Mouse (Mus musculus) v-Abl transformed pro-B cells (cell line): ENCODE measurements around the gene Gm11037.

Experiments used
- in situ Hi-C, 2 experiments: fragments of 400-800 bp; cut with MboI; formaldehyde crosslinking; loops; one replicate each; pipeline ENCODE4 v1.15.1; 2025; ENCODE audit not compliant: unreplicated experiment in 2 of 2

Gm11037 gene

DNA sequence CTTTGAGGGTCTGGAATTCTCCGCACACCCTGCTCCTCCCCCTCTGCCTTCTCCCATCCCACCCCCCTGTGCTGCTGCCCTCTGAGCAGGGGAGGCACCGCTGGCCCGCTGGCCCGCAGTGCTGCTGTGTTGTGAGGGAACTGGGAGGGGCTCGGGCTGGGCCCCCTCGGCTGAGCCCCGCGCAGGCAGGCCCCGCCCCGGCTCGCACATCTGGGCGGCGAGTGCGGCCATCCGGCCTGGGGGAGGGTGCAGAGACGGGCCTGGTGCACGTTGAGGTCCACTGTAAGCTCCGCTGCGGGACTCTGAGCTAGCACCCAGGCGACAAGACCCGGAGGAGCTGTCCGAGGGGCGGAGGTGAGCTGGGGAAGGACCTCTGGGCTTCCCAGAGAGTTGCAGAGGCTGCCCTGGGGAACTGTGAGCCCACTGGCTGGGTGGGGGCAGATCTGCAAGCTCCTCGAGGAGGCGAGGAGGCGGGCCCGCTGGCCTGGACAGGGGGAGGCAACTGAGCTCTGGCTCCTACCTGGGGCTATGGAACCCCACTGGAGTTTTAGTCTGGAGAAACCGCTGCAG lies 6.1 kb upstream of the Gm11037 start, which contains the start of gene Hspa12b:
Hspa12b (plus strand) TSS at position 120 of the 570 bp plus-strand sequence.
- in situ Hi-C loops, result no loop called here

DNA sequence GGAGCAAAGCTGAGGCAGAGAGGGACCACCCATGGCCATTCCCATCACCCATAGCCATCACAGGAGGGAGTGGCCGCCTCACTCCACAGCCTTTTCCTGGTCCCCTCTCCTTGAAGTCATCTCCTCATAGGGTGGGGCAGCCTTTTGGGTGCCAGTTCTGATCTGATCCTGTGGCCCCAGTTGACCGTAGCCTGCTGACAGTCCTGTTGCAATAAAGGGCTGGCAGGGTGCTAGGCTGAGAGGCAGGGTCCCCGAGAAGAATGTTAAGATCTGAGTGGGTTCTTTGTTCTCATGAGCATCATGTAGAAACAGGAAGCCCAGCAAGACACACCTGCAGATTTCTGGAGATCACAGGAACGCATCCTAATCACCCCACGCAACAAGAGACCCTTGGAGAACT lies 5.1 kb upstream of the Gm11037 start:
- in situ Hi-C loops, result no loop called here

DNA sequence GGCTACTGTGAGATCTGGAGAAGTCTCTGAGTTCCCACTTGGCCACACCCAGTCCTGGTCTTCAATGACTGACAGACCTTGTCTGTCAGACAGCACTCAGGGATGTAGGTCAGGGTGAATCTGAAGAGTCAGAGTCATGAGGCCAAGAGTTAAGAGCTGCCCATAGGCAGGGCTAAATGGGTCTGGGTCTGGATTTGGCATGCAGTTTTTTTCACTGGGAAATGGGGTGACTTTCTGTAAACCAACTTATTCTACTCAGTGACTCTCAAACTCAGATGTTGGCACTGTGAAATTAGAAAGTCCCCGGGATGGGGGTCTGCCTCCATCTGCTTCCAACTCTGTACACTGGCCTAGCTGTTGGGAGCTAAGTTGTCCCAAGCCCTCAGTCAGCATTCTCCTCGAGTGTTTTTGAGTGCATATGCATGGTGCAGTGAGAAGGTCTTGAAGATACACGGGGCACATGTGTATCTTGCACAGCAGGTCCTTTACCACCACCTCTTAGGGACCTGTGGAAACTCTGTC lies 4.6 kb upstream of the Gm11037 start:
- in situ Hi-C loops, result no loop called here

DNA sequence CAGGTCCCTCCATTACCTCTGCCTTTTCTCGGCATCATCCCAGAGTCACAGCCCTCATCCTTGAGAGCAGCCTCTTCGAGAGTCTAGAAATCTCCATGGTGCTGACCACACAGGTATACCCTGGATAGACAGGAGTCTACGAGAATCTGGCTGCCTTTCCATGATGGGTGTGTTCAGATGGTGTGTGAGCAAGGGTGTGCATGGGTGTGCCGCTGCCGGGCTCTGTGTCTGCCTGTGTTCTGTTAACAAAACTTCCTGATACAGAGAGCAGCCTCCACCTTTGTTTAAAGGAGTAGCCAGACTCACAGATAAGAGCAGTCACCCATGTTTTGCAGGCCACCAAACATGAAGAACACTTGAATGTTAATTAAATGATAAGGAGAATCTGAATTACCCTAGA lies 3.5 kb upstream of the Gm11037 start:
- in situ Hi-C loops, result no loop called here

DNA sequence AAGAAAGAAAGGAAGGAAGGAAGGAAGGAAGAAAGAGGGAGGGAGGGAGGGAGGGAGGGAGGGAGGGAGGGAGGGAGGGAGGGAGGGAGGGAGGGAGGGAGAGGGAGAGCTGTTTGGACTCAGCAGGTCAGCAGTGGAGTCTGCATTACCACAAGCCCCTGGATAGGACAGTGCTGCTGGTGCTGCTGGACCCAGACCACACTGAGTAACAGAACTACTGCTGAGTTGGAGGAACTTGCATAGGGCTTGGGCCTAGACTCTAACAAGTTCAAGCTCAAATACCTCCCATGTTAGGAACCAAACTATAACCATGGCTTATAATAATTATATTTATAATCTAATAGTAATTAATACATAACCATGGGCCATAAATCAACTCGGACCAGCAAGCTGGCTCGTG lies 2.4 kb upstream of the Gm11037 start:
- in situ Hi-C loops, result no loop called here

DNA sequence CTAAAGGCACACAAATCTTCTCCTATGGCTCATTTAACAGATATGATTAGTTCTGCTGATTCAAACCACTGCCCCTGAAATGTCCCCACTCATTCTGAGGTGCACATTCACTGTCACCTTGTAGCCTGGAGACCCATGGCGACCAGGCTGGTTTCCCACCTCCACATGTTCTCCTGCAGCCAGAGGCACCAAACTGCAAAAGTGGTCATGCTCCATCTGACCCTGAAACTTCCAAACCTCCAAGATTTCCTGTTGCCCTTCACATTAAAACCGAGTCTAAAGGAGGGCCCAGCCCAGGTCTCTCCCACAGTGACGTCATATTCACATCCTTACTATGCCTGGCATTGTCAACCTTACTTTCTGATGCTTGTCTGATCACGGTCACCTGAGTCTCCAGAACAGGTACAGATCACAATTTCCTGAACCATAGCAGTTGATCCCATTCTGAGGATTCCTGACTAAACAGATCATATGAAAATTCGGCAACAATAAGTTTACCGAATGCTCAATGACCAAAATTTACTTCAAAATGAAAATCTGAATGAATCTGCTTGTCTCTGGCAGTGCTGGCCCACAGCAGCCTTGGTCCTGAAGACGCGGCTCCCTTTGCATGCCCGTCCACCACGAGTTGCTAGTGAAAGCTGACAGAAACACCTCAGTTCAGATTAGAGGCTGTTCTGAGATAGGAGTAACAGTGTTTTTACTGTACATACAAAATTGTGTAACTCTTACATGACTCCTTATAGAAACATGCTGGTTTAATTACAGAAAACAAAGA lies 997 bp upstream of the Gm11037 start:
- in situ Hi-C loops, result no loop called here

DNA sequence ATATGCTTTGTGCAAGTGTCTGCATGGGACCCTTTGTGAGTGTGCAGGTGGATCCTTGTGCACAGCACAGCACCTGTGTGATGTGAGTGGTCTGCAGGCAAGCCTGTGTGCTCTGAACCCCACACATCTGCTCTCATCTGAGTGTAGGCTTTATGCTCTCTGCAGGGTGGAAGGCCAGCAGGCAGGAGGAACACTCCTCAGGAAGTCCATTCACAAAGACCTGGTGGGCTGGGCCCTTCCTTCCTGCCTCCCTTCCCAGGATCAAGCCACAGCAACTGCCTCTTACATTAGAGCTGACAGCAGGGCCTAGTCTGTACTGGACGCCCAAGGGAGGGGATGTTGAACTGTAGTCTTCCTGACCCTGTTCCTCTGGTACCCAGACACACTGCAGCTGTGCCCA lies 1.1 kb downstream of the Gm11037 start:
- in situ Hi-C loops, result no loop called here

DNA sequence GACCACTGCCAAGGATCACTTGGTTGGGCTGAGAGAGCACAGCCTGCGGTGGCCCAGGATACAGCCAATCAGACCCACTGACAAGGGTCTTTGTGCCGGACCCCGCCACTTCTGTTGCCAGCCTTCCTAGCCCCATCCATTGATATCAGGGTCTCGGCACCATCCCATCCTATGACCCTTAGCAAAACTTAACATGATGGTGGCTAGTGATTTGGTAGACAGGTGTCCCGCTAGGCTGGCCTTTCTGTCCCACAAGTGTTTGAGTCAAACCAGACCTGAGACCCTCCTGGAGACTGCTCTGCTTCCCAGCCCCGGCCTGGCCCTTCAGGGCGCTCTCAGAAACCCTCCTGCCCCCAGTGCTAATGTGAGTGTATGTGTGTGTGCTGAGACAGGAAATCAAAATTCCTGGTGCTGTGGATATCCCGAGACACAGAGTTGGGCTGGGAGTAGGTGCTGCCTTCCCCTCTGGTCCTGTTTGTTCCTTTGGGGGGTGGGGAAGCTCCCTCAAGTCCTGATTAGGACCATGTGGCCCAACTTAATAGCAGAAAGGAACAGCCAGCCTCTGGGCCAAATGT lies 1.6 kb downstream of the Gm11037 start:
- in situ Hi-C loops, result no loop called here

DNA sequence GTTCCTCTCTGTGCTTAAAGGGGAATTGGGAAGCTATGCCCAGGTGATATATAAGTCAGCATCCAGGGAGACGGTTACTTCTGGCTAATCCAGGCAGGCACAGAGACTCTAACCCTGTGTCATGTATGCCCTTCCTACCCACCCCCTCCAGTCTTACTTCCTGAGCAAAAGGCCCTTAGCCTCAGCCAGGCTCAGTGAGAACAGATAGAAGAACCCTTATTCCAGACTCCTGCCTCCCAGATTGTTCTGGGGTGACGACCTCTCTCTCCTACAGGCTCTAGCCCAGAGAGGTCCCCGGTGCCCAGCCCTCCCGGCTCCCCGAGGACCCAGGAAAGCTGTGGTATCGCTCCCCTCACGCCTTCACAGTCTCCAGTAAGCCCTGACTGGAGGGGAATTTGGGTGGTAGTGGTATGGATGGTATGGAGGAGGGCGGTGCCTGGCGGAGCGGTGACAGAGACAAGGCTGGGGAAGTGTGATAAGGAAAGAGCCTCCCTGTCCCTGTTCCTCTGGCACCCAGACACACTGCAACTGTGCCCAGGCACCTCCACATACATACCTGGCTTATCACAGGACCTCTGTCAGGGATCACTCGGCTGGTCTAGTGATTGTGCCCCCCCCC lies 2.3 kb downstream of the Gm11037 start:
- in situ Hi-C loops, result no loop called here

DNA sequence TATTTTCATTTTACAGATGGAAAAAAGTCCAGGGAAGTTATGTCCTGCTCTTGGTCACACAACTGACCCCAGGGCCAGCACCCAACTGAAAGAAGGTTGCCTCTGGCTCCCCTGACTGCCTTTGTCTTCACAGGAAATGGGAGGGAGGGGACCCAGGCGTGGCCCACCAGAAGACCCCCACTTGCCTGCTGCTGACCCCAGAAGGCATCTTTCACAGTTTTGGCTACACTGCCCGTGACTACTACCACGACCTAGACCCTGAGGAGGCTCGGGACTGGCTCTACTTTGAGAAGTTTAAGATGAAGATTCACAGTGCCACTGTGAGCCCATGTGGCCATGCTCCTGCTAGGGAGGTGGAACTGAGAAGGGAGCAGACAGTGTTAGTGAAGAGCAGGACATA lies 5.0 kb downstream of the Gm11037 start:
- in situ Hi-C loops, result no loop called here

DNA sequence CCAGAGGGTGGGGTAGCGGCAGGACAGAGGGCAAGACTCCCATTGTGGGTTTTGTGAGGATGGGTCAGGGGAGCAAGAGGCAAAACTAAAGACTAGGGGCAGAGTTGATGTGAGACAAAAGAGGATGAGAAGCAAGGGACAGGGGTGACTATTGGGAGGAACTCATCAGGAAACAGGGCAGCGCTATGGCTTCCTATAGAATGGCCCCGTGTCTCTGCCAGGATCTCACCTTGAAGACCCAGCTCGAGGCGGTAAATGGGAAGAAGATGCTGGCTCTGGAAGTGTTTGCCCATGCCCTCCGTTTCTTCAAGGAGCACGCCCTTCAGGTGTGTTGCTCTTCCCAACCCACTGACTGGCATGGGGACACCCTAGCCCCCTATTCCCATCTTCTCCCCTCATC lies 5.5 kb downstream of the Gm11037 start:
- in situ Hi-C loops, result no loop called here

DNA sequence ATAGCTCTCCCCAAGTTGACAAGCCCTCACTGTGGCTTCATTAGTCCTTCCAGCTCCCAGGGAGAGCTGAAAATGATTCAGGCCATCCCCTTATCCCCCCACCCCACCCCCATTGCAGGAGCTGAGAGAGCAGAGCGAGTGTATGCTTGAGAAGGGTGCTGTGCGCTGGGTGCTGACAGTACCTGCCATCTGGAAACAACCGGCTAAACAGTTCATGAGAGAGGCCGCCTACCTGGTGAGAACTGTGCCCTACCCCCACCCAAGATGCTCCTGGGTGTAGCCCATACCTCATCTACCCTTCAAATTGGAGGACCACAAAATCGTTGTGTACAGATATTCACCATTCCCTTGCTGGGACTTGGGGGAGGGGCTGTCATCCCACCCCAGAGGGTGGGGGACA lies 6.0 kb downstream of the Gm11037 start:
- in situ Hi-C loops, result no loop called here

DNA sequence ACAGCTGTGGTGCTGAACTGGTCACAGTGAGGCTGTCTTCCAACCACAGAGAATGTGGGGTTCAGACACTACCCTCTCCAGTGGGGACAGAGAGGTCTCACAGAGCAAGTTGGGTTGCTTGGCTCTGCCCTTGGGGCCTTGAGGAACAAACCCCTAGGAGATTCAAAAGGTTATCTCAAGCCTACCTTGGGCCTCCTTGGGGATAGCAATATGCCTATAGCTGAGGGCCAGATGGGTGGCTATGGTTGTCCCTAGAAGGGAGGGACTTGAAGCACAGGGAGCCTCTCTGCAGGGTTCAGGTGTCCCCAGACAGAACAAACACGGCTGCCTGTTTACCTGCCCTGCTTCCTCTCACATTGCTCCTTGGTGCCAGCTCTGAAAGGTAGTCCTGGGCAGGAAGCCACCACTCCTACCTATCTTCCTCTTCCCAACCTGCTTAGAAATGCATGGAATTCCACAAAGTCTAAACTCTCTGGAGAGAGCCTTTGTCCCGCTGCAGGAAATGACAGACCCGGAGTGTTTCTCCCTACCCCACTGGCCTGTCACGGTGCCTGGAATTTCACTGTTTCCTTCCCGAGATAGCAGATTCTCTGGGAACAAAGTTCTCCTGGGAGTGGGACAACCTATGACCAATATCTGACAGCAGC lies 6.7 kb downstream of the Gm11037 start:
- in situ Hi-C loops, result no loop called here

DNA sequence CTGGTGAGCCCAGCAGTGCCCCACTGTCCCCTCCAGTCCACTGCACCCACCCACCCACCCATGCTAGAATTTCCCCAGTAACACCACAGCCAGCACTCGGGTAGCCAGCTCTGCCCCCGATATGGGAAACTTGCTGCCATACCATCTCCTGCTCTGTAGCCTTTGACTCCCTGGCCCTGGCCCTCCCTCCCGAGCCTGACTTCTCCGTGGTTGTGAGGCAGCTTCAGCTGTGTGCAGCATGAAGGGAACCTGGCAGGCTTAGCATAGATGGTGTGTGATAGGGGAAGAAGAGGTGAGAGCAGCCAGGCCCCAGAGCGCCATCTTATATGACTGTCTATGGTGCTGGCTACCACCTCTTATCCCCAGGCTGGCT lies 7.2 kb downstream of the Gm11037 start:
- in situ Hi-C loops, result no loop called here

DNA sequence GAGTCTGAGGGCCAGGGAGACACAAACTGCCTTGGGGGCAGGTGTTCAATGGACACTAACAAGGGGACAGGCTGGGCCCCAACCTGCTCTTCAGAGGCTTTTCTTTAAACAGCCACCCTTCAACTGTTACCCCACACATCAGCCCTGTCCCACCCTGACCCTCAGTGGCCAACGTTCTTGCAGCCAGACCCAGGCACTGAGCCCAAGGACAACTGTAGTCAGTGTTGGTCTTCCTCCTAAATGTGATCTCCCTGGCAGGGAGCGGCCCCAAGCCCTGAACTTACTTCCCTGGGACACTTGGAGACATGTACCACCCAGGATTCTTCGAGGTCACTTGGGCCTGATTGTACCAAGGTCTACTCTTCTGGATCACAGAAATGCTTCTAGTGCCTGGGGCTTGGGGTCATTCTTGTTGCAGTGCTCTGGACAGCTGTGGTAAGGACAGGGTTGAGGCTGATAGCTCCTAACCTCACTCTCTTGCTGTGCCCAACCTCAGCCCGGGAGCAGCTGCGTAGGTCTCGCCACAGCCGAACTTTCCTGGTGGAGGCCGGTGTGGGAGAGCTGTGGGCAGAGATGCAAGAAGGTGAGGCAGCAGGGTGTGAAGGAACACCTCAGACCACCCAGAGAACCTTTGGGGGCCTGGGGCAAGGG lies 8.2 kb downstream of the Gm11037 start:
- in situ Hi-C loops, result no loop called here

DNA sequence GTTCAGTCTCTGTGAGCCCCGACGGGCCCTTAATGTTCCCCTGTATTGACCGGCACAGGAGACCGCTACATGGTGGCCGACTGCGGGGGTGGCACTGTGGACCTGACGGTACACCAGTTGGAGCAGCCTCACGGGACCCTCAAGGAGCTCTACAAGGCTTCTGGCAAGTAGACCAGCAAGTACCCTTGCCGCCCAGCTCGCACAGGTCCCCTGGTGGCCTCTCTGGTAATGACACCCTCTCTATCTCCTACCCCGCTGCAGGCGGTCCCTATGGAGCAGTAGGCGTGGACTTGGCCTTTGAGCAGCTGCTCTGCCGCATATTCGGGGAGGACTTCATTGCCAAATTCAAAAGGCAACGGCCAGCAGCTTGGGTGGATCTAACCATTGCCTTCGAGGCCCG lies 9.3 kb downstream of the Gm11037 start:
- in situ Hi-C loops, result no loop called here

DNA sequence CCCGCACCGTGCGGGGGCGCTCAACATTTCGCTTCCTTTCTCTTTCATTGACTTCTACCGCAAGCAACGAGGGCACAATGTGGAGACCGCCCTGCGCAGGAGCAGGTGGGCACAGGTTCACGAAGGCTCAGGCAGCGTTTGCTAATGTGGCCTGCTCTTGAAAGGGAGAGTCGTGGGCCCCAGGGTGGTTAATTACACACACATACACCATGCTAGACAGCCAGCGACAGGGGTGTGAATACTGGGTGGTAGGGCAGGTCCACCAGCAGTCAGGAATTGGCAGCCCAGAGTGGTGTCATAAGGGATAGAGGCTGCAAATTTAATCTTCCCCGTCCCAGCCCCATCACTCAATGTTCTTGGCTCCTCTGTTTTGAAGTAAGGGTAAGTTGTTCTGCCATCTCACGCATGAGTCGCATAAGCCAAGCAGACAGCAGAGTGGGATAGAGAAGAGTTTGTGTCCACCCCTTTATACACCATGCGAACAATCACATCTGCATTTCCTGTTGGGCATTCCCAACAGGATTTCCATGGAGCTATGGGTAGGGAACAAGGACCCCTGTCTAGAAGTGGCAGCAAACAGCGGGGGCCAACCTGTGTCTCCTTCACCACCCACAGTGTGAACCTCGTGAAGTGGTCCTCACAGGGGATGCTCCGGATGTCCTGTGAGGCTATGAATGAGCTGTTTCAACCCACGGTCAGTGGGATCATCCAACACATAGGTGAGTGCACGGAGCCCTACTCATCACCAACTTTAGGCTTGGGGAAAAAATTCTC lies 9.9 kb downstream of the Gm11037 start:
- in situ Hi-C loops, result no loop called here

DNA sequence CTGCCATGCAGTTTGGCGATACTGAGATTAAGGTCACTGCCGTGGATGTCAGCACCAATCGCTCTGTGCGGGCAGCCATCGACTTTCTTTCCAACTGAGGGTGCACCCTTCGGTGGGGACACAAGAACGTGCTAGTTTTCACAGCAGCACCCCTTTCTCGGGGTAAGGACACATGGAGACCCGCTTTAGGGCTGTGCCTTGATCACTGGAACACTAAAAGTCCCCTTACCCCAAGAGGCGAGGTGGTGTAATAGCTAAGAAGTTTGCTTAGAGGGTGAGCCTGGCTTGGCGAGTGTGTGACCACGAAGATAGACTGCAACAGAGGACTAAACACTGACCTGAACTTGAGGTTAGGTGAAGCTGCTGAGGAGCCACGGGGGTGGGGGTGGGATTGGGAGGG lies 11.8 kb downstream of the Gm11037 start:
- in situ Hi-C loops, result loop anchor here in 1 of 2 experiments (5.0 kb wide), 1 partner anchor 53 kb away; no protein-coding TSS in a partner anchor

DNA sequence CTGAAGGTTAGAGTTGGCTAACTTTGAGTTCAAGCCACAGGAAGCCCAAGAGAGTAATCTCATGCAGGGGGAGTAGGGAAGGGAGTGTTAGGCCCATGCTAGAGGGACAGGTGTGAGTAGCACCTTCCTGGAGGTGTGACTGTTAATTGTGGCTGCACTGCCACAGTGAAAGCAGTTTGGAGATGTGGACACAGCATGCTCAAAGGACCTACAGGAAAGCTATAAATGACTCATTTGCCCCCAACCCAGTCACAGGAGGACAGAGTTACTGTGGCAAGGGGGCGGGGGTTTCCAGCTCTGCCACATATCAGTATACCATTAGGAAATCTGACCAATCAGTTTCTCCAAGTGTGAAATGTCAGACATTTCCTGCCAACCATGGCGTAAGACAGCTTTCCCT lies 12.2 kb downstream of the Gm11037 start:
- in situ Hi-C loops, result loop anchor here in 1 of 2 experiments (5.0 kb wide), 1 partner anchor 53 kb away; no protein-coding TSS in a partner anchor
